Mouse (Mus musculus) splenic B cell, adult 2 months (primary cell): ENCODE results near the gene Dlgap5.

Source experiments
- DNase-seq: peaks from one replicate; pipeline ENCODE4 v3.0.0-alpha.2; 2011; ENCODE audit warnings: low read depth, low spot score
- H3K27me3 ChIP-seq: 2 replicates; pipeline ENCODE4 v1.6.1; 2012; ENCODE audit warnings: mild to moderate bottlenecking, low read length, moderate library complexity, mixed read lengths; ENCODE audit not compliant: control insufficient read depth, poor library complexity, insufficient read depth, severe bottlenecking
- H3K36me3 ChIP-seq: 2 replicates; pipeline ENCODE4 v1.6.1; 2012; ENCODE audit warnings: mild to moderate bottlenecking, low read length, moderate library complexity, mixed read lengths; ENCODE audit not compliant: control insufficient read depth, poor library complexity, insufficient read depth, severe bottlenecking

Dlgap5 gene

GRCm38 (mm10) chr14:47350974-47351373, 67.2 kb downstream of the Dlgap5 start:
- H3K36me3 ChIP-seq, result no peaks in the 10 kb centered on the region
- H3K27me3 ChIP-seq, result no peaks in the 10 kb centered on the region
- DNase-seq, result no peak

DNA sequence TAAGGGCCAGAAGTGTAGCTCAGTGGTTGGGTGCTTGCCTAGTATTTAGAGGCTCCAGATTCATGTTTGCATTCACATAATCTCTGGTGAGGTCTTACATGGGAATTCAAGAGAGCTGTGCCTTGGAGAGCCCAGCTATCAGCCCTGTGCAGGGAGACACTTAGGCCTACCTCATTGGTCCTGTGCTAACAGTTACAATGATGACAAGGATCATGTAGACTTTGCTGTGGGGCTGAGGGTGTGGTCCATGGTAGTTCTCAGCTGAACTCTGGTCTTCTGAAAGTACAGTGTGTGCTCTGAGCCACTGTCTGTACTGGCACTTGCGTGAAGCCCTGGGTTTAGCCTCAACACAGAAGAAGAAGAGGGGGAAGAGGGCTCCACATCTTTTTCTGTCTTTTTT, 71.5 kb downstream of the Dlgap5 start:
- no peaks in the 10 kb centered on the region for H3K36me3 ChIP-seq
- no peak for DNase-seq
- no peaks in the 10 kb centered on the region for H3K27me3 ChIP-seq

DNA sequence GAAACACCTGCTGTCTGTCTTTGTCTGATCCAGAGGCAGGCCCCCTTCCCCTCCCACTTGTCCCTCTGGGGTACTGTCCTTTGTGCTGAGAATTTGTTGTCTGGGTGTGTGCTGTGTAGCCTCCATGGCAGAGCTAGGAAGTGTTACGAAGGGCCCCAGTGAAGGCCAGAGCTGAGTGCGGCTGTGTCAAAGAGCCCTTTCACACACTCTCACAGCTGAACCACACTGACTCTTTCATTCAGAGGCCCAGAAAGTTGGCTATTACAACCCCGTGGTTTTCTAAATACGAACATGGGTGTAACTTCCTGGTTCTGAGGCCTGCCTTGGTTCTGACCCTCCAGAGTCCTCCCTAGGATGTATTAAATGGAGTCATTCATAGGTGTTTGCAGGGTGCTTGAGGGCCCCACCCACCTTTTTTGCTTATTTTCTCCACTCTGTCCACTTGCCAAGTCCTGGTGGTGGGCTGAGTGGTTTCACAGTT, 76.4 kb downstream of the Dlgap5 start:
- DNase-seq, result no peak

DNA sequence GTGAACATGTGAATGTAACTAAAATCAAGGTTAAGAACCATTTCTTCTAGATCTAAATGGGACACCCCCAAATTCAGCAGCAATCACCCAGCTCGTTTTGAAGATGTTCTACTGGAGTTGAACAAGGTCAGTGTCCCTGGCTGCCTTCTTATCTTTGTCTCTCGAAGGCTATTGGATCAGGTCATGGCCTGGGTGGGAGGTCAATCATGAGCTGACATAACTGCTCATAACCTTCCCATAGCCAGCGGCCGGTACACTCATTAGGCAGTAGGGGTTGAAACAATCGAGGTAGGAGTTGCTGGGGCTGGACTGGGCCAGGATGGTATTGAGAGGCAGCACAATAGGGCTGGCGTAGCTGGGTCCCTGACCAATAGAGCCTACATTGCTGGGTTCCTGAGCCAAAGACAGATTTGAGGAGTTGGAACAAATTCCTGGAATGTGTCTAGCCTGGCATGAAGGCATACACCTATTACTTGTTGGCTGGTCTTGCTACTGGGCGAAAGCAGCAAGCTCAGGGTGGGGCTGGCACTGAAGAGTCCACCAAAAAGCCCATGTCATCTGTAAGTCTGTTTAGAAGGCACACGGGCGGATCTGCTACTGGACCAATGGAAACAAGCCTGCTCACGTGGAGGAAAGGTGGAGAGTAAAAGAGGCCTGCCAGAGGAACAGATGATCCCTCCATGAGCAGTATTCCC, 77.8 kb downstream of the Dlgap5 start:
- no peak for DNase-seq
- Histone ChIP-seq H3K27me3 (no peaks in the 10 kb centered on the region), H3K36me3 (no peaks in the 10 kb centered on the region)

More for the DNA sequence above, 76.4 kb downstream of the Dlgap5 start:
- Histone ChIP-seq H3K27me3 (no peaks in the 10 kb centered on the region), H3K36me3 (no peaks in the 10 kb centered on the region)
